Mouse (Mus musculus) thymus, adult 18-20 months (tissue): ENCODE results near the gene Numb.

ENCODE experiments used
- DNase-seq, 2 experiments: peaks; one replicate each; pipeline ENCODE4 v3.0.0; 2022; ENCODE audit warnings: mixed read lengths in 2 of 2

Numb gene

GRCm38 (mm10) chr12:83781204-83781603 is 140.5 kb downstream of the Numb start:
- no peak for DNase-seq

DNA sequence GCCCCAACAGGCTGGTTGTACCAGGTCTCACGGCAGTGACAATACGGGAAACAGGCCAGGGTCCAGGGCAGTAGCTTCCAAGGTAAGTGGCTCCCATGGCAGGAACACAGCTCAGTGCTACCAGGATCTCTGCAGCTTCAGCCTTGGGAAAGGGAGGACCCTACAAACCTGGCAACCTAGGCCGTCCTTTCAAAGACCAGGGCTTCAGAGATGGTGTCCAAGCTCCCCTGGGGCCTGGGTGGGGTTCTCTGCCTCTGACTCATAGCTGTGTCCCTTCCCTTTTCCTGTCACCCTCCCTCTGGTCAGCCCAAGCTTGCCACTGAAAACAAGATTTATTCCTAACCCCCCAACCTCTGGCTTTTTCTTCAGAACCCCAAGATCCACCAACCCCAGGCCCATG is 141.6 kb downstream of the Numb start:
- DNase-seq, result no peak

DNA sequence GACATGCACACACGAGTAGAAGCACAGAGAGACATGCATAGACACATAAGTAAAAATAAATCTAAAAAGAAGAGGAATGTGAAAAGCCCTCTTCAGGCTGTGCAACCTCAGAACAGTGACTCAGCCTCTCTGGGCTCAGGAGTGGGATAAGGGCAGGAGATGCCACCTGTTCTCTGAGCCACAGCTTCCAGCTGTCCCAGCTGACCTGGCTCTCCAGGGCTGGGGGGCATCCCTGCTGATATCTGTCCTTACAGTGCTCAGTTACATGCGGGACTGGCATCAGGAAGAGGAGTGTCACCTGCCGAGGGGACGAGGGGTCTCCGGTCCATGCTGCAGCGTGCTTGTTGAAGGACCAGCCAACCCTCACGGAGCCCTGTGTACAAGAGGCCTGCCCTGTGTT is 145.0 kb downstream of the Numb start:
- DNase-seq, result no peak

DNA sequence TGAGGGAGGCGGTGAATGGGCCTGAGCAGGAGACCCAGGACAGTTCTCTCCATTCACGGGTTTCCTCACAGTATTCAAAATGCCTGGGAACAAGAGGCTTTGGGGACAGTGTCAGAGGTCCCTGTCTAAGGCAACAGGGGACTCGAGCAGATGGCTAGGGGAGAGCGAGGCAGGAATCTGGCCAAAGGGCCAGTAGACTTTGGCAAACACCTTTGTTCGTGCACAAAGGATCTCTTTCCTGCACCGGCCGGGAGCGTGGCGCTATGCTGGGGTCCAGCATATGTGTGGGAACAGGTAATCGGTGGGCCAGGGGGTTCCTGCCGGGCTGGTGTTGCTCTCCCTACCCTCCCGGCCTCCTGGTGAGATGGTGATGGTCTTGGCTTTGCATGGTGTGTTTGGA is 146.1 kb downstream of the Numb start:
- DNase-seq, result no peak

- no peak for DNase-seq
Observed at GRCm38 (mm10) chr12:83770418-83771256, 151.1 kb downstream of the Numb start.

DNA sequence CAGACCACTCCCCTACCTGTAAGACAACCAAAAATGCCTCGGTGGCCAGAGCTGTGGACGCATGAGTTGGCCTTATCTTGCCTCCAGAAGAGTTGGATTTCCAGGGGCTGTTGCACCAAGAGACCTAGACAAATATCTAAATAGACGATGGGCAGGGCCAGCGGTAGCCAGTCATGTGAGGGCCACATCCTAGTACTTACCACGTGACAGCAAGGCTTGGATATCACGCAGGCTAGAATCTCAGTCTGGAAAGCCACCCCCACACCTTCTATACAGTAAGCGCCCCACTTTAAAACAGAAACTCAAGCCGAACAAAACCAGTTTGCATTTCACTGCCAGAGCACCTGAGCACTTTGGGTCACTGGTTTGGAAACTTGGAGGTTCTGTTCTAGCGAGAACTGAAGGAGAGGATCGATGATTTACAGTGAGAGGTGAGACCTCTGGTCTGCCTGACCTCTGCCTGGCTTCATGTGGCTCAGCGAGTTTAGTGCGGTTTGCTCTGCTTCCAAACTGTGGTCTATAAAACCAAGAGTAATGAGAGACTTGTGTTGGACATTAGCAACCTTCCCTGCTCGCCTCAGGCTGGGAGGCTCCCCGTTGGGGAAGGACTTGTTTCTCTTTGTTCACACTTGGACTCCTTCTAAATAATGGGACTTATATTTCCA is 153.4 kb downstream of the Numb start:
- DNase-seq, result no peak

DNA sequence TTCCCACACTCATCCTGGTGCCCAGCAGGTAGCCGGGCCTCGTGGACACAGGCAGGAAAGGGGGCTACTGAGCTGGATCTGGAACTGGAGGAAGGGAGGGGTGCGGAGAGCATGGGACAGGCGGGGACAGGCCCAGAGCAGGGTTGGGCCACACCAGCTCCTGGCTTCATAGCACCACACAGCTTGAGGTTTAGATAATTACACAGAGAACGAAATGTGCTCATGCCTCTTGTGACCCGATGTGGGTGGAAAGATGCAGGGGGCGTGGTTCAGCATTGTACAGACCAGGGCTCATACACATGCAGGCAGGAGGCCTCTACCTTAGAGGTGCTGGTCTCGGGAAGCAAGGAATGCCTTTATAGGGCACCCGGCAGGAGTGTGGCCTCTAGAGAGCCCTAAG is 153.9 kb downstream of the Numb start:
- no peak for DNase-seq

DNA sequence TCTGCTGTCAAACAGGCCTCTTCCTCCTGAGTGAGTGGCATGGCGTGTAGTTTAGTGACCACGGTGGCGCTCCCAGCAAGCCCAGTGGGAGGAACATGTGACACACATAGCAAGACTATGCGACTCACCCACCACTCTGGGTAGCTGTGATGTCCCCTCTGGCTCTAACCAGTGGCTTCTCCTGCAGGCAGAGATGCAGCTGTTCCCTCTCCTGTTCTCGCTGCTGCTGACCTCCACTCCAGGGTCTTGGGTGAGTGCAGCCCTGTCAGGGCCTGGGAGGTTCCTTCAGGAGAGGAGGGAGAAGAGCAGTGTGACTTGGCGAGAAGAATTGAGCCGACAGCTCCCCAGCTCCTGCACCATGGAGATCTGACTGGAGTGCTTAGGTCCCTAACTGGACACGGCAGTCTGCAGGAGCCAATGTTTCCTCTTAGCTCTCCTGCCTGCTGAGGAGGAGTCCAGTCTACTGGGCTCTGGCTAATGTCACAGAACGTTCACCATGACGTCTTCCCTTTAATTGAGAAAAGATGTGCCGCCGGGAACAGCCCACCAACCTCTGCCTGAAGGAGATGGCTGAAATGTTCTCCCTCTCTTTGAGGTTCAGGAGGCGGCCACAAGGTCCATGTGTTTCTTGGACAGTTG is 155.7 kb downstream of the Numb start:
- DNase-seq, result no peak

DNA sequence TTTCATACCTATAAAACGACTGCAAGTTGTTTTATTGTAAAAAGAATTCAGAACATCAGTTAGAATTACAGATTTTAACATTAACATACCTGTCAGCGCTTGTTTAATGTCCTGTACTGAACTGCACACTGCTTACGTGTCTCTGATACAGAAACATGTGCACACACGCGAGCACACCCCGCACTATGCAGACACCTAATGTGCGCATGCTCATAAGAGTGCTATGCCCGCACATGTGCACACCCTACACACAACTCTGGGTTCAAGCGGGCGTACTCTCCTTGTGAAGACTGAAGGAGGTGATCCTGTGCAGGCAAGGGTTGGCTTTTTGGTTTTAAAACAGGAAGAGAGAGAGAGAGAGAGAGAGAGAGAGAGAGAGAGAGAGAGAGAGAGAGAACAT is 157.2 kb downstream of the Numb start:
- DNase-seq, result no peak

DNA sequence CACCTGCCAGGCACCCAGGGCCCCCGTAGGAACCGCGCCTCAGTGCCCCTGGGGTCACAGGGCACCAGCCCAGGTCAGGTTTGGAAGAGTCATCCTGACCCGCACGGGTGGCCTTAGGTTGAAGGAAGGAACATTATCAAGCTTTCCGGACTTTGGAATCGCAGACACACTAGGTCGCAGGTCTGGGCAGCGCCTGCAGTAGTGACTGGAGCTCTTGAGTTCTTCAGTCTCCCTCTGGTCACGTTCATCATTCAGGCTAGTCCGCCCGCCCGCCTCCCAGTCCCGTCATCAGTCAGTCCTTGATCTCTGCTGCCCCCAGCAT is 157.7 kb downstream of the Numb start:
- no peak for DNase-seq

DNA sequence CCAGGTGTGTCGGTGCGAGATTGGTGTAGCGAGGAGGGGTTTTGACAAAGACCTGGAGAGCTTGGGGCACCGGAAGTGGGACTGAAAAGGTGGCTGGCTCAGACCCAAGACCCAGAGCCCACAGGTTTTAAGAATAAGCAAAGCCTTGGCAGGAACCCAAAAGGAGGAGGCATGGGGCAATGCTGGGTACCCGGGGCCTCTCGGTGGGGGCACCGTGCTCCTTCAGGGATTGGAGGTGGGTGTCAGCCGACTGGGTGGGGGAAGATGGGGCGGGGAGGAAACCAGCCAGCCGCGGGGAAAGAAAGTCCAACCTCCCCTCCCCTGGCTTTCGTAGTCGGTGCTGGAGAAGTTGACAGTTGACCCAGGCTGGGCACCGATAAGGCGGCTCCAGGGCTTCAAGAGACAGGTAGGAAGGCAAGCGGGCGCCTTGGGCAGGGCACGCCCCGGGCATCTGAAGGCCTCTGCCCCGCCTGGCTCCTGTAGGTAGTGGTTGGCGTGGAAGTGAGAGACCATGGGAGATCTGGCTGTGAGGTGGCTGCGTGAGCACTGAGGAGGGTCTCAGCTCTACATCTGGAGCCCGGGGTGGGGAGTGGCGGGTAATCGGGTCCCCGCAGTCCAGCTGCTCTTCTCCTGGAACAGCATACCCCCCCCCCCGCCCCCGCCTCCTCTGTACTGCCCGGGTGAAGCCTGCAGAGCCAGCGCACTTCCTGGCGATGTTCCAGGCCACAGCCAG is 158.3 kb downstream of the Numb start, which contains the start of gene Papln:
Gene Papln, plus strand, starts transcription at position 324 of the 733 bp plus-strand sequence.
- DNase-seq, result no peak

- DNase-seq, result no peak
Observed at GRCm38 (mm10) chr12:83762706-83763105, 159.0 kb downstream of the Numb start.

- DNase-seq, result no peak
Observed at GRCm38 (mm10) chr12:83760201-83760600, 161.5 kb downstream of the Numb start.

DNA sequence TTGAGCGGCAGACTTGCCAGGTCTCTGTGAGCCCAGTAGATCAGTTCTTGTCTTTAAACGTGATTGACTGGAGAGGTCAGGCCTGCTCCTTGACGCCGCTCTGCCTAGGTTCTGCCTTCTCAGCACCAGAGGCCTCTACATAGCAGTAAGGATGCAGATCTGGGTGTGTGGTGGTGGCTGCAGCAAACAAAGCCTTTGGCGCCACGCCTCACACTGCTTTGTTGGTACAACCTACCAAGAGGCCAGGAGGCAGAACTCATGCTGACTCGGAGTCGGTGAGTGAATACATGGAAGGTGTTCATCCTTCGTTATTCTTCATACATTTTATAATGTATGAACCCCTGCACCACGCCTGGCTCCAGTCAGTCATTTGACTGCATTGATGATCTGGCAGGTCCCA is 163.0 kb downstream of the Numb start:
- no peak for DNase-seq

- no peak for DNase-seq
Observed at GRCm38 (mm10) chr12:83752495-83752894, 169.2 kb downstream of the Numb start.

GRCm38 (mm10) chr12:83749186-83749585 is 172.5 kb downstream of the Numb start:
- no peak for DNase-seq
